Mouse (Mus musculus) cerebellum, adult 18-20 months (tissue): Measurements from ENCODE around the gene Aip.
A peak's percentile ranks its signal among the peaks of the same experiment; 100 is the strongest.
"Not testable (repeated sequence)": the region's sequence is repeated elsewhere in the genome, so short reads cannot be mapped to it uniquely, and the experiment has no call there.

Experiments used
- DNase-seq, 2 experiments: peaks; one replicate each; pipeline ENCODE4 v3.0.0; 2021

Aip gene

DNA sequence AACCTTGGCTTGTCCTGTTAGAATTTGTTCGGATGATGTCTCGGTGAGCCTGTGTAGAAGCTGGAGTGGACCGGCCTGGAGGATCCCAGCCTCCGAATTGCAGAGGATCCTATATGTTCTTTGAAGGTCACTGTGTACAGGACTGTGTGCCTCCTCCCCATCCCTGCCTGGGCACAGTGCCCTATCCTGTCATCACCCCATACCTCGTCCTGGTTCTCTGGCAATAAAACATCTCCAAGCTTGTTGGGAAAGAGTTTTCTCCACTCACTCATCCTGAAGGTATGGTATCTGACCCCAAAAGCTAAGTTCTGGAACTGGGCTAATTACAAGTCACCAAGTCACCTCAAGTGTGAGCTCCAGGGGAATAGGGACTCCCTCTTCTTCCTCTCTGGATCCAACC is 38.6 kb downstream of the Aip start:
- DNase-seq, result peak in 1 of 2 experiments; percentile 16

DNA sequence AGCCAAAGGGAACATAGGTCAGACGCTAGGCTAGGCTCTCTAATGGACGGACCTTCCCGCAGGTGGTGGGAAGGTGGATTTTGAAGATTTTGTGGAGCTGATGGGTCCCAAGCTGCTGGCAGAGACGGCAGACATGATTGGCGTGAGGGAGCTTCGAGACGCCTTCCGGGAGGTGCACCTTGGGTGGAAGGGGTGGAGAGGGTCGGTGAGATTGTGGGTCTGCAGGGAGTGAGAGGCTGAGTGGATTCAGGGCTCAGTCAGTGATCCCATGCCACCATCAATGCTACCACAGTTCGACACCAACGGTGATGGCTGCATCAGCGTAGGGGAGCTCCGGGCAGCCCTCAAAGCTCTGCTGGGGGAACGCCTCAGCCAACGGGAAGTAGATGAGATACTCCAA is 39.5 kb downstream of the Aip start:
- no peak for DNase-seq

DNA sequence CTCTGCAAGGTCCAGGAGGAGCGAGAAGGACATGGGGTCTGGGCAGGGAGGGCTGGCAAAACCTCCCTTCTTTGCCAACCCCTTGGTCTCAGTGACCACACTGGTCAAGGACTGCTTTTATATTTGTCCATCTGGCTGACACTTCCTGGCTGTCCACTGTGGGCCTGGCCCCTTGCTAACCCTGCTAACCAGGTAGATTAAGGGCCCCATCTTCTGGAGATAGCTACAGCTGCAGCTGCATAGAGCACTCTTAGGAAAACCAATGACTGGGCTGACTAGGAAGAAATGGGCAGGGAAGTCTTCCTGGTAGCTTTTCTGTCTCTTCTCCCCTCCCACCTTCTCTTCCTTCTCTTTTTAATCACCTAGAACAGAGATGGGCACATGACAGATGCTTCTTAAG is 40.7 kb downstream of the Aip start:
- peak in 1 of 2 experiments; percentile 27 for DNase-seq

DNA sequence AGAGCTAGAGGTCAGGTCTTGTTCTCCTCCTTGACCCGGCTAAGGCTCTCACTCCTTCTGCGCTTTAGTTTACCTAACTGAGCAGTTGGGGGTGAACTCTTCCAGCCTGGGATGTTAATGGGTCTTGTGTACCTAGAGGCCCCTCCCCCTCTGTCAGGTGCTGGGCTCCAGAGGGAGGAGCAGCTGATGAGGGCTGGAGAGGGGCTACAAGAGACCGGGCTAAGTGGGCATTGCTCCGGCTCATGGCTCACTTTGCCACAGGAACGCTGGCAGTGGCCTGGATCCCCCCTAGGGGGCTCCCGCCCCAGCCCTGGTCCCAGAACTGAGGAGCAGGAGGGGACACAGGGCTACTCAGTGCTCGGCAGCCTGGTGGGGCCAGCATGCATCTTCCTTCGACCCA is 41.8 kb downstream of the Aip start:
- no peak for DNase-seq

DNA sequence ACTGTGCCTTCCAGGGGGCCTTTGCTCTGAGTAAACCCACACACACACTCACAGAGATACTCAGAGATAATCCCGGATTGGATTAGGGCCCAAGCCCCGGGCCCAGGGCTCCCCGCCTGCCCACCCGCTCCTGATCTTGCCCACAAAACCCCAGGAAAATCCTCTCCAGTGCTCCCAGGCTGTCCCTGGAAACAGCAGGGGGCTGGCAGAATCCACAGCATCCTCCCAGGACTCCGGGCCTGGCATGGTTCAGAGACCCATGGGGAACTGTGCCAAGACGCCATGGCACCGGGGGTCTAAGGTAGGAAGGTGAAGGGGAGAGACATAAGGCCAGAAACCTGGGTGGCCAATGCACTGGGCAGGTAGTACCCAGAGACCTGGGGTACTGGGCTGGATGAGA is 42.3 kb downstream of the Aip start:
- DNase-seq, result peak in 1 of 2 experiments; percentile 44

DNA sequence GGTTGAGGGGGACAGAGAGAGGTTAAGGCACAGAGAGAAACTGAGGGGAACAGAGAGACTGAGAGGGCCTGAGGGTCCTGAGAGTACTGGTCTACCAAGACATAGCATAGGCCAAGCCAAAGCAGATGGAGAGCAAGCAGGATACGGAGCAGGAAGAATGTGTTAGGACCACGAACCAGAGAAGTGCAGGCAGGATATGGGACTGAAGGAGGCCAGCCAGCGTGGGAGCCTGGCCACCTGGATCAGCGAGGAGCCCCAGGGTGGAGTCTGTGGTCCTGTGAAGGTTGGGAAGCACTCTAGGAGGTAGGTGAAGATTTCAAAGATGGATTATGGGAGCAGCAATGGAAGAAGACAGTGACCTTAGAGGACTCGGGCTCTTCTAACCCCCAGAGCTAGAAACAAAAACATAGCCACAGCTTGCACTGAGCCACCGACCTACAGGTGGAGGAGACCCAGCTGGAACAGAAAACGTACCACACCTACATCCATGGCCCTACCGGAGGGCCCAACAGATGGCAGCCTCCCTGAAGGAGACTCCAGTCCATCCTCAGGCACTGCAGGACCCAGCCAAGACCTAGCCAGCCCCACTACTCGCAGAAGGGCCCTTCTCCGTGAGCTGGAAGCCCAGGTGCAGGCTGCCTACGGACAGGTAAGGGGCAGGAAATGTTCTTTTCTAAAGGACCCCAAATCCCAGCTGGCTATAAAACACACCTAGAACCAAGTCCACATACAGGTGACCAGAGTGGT is 43.3 kb downstream of the Aip start:
- DNase-seq, result peak in 1 of 2 experiments; percentile 44

DNA sequence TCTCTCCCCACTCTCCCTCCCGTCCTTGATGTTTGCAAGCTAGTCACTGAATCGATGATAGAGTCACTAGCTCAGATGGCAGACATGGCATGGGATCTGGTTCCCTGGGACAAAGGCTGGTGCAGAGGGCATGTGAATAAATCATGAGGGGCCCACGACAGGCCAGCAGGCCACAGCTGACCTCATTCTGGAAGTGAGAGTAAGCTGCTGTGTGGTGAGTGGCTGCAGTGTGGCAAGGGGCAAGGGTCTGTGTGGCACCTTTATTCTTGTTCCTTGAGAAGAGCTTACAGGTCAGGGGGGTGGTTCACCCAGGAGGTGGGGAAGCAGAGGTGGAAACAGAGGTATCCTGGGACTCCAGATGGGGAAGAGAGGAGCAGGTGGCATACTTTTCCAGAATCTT is 44.3 kb downstream of the Aip start, which contains the start of gene Cabp2:
TSS of gene Cabp2 (plus strand) at position 185 of the 400 bp plus-strand sequence.
- DNase-seq, result no peak

DNA sequence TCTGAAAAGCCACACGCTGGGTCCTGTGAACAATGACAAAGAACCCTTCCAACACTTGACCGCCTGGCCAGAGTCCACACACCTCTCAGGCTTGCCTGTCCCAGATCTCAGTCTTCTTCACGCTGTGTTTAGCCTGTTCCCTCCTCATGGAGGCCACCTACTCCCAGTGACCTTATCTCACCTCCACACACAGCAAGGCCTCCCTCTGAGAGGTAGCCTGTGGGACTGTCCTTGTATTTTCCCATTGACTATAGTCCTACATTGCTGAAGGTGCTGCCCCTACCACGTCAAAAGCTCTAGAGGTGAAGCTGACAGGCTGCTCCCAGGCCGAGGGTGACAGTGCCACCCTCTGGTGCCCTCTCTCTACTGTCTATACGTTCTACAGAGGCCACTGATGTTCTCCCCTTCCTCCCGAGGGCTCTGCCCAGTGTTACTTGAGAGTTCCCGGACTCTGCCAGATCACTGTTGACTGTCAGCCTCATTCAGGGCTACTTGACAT is 45.1 kb downstream of the Aip start:
- peak; percentile 85 to 90 for DNase-seq

DNA sequence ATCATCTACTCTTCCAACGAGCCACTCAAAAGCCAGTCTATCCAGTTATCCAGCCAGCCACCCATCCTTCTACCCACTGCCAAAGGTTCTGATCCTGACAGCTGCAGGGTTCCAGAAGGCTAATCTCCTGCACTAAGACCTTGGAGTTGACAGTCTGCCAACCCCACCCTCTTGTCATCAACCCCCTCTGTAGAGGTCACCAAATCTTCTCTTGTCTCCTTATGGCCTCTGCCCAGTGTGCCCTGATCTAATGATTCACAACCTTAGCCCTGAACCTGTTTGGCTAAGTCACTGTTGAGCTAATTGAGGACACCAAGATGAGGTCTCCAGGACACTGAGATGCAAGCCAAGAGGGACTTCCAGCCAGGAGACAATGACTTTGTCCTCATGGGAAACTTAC is 46.1 kb downstream of the Aip start:
- no peak for DNase-seq

DNA sequence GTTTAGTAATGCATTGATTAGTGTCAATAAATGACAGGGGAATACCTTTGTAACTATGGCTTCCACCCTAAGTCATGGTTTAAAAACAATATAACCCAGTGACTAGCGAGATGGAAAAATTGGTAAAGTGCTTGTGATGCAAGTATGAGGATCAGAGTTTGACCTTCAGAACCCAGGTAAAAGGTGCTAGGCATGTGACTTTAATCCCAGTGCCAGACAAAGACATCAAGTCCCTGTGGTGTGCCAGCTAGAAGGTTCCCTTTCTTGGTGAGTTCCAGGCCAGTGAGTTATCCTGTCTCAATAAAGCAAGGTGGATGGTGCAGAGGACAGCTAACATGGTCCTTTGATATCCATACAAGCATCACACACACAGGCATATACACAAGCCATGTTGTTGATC is 50.1 kb downstream of the Aip start:
- DNase-seq, result no peak

DNA sequence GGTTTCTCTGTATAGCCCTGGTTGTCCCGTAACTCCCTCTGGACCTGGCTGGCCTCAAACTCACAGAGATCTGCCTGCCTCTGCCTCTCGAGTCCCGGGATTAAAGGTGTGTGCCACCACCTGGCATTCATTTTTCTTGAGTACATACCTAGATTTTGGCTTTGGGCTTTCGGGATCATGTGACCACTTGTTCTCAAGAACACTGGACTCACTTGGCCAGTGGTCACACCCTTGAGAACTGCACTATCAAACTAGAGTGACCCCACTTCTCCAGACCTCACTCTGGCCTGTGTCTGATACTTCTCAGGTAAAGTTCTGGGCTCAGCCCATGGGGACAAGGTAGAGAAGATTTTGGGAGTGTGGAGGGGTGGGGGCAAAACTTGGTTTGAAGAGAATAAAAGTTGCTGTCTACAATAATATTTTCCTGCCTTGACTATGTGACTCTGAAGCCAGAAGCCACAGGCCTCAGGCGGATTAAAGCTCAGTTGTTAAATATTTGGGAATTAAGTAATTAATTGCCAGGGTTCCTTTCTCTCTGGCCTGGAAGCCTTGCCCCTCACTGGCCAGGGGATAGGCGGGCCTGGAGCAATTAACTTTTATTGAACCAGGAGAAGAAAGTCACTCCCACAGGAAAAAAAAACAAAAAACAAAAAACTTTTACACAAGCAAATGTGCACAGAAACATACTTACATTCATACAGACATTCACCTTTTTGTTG is 52.8 kb downstream of the Aip start:
- no peak for DNase-seq

DNA sequence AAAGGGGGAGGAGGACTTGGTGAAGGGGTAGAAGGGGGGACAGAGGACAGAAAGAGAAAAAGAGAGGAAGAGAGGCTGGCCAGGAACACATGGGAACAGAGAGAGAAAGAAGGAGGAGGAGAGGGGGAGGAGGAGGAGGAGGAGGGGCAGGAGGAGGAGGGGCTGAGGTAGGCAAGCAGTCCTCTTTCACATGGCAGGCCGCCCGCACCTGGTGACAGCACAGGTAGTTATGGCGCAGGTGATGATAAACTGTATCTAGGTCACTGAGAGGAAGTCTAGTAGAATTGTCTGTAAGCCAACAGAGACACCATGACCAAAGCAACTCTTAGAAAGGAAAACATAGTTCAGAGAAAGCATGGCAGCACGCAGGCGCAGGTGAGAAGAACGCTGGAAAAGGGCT is 54.3 kb downstream of the Aip start:
- DNase-seq, result peak; percentile 45 to 48

DNA sequence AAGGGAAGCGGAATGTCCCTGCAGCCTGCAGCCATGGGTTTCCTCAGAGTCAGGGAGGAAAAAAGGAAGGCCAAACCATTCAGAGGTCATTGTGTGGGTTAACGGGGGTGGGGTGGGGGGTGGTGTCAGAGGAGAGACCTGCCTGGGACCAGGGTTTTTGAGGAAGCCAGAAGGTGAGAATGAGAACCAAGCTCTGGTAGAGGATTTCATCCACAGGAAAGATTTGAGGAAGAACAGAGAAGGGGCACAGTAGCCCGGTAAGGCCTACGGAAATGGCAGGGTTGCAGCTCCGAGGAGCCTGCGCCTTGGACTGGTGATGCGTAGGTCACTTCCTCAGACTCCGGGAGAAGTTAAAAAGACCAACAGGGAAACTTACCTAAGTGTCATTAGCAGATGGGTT is 54.9 kb downstream of the Aip start:
- DNase-seq, result no peak

DNA sequence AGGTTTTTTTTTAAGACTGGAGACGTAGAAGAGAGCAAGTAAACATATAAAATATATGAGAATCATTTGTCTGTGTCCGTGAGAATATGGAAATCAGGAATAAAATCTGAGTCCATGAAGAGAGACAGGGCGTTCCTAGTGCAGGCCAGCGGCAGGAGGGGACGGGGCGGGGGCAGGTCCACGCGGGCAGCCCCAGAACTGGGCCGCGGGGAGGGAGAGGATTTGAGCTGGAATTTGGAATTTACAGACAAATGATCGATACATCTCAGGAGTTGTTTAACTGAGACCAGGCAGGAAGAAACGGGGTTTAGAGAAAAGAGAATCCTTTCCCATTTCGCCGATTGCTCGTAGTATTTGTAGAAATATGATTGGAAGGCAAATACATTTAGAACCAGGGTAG is 55.3 kb downstream of the Aip start:
- no peak for DNase-seq

DNA sequence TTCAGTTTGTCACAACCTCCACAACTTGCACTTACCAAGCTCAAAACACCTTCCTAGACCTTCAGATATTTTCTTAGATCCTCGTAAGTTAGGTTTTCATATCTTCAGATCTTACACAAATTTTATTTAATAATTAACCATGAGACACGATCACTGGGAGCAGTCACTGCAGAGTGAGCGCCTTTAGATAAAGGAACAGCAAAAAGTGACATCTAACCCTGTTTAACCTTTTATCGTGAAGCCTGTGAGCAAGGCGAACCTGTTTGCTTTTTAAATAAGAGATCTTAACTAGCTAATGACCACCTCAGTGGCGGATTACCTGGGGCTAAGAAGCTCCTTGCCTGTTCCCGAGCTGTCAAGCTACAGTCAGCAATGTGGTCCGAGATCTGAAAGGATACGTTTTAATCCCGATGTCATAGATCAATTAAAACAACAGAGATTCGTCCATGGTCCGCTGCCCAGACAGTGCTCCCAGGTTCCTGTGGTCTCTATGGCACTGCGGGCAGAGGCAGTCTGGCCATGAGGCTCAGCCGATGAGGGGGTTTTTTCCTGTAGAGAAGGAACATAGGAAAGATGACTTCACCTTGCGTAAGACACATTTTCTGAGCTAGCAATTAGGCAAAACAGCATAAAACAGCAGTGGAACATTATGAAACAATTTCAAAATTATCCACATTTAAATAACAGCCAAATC is 56.8 kb downstream of the Aip start:
- DNase-seq, result no peak

DNA sequence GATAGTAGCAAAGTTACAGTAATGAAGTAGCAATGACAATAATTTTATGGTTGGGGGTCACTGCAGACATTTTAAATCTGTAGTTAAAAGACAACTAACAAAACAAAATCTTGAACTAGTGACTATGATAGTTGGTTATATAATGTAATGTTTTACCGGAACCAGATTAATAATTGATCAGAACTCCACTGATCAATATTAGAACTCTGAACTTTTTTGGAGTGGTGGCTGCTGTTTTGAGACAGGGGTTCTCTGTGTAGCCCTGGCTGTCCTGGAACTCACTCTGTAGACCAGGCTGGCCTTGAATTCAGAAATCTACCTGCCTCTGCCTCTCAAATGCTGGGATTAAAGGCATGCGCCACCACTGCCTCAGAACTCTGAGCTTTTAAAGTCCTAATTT is 57.4 kb downstream of the Aip start:
- not testable (repeated sequence) for DNase-seq

DNA sequence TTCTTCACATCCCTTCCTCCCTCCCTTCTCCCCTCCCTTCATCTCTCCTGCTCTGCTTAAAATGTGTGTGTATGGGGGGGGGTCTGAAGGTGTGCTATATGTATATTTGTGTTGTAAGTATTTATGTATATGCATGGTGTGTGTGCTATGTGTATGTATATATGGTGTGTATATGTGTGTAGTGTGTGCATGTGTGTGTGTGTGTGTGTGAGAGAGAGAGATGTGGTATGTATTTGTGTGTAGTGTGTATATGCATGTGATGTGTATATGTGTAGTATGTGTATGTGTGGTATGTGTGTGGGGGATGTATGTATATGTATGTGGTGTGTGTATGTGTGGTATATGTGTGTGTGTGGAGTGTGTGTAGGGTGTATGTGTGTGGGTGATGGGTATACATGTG is 58.8 kb downstream of the Aip start:
- no peak for DNase-seq

DNA sequence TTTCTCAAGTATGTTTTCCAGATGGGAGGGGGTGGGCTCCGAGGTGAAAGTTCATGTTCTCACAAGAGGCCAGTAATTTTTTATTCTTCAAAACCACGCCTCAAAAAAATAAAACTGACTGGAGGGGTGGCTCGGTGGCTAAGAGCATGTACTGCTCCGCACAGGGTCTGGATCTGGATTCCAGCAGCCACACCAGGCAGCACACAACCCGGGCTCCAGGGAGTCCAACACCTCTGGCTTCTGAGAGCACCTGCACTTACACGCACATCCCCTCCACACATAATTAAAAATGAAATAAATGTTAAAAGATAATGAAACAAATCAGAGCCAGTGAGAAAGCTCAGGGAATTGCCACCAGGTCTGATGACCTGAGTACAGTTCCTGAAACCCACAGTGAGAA is 59.4 kb downstream of the Aip start:
- no peak for DNase-seq

DNA sequence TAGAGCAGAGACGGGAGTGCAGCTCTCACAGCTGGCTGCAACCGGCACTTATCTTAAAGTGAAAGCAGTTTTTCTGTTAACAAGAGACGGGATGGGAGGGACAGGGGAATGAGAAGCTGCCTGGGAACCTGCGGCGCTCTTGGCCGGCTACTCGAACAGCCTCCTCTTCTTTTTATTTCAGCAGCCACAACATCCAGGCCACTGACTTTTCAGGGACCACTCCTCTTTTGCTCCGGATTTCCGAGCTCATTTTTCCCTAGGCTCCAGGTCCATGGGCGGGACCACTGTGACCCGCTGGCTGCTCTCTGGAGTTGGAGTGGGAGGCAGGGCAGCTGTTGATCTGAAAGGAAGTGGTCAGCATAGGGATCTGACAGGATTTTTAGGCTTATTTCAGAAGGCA is 61.2 kb downstream of the Aip start:
- not testable (repeated sequence) for DNase-seq
